Mouse (Mus musculus): Measurements from ENCODE around the gene Wfdc9. TPM values are rescaled to one million over a fixed set of nuclear protein-coding genes. Genes with fewer than 3 reads are reported as not detected.

Gene Wfdc9
- polyA plus RNA-seq (2016; fragmentation: Nextera tagmentation; extraction: Ambion mirVana) = not detected in 2 replicates

DNA sequence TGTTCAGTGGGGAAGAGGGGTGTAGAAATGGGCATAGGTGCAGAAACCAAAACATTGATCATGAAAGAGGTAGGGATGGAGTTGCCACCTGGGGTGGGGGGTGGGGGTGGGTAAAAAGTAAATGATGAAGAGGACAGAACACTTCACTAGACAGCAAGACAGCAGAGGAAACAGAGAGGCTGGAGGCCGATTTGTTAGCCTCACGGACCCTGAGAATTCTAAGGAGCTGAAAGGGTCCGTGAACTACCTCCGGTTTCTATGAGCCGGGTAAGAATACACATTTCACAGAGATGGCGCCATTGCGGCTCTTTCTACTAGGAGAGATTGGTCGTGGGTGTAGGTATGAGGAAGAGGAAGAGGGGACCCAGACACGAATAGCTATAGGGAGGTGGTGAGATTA is at the start of gene Wfdc9:
Wfdc9 (minus strand) TSS at position 101 of the 400 bp plus-strand sequence.
- Histone ChIP-seq H3K9me3 (replicated peaks) (no peaks in the 10 kb centered on the region), H3K27ac (replicated peaks) (no peak within 1 kb of the TSS), H3K36me3 (no peaks in the 10 kb centered on the region), H3K4me3 (no peak within 1 kb of the TSS), H3K4me1 (0 out of 2 replicates have a peak, but pooled peaks cover 7% of the 10 kb centered on the region), H3K27me3 (ENCODE audit: low read depth, poor library complexity, severe bottlenecking) (no peaks in the 10 kb centered on the region)
- 86% methylated on average over 9 of the region's 9 CpGs for WGBS
- no peak for DNase-seq (ENCODE audit: low spot score)

DNA sequence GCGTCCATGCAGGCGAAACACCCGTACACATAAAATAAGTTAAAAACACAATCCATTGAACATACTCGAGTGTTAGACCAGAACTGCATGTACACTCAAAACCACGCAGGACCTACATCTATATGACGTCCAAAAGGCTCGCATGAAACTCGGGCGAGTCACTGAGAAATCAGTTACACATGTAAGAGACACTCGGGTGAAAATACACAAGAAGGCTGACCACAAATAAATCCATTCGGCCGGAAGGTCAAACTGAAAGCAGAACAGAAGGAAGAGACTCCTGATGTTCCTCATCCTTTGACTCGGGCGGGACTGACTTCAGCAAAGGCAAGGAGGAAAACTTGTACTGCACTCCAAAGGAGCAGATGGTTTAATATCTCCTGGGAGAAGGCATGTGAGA is 49.6 kb upstream of the Wfdc9 start:
- Histone ChIP-seq H3K27me3 (ENCODE audit: low read depth, poor library complexity, severe bottlenecking) (no peaks in the 10 kb centered on the region), H3K9me3 (replicated peaks) (no peaks in the 10 kb centered on the region), H3K4me1 (no peaks in the 10 kb centered on the region), H3K4me3 (no peak overlapping the region), H3K27ac (replicated peaks) (no peak overlapping the region), H3K36me3 (no peaks in the 10 kb centered on the region)
- 90% methylated on average over 14 of the region's 14 CpGs for WGBS
- no peak for DNase-seq (ENCODE audit: low spot score)

DNA sequence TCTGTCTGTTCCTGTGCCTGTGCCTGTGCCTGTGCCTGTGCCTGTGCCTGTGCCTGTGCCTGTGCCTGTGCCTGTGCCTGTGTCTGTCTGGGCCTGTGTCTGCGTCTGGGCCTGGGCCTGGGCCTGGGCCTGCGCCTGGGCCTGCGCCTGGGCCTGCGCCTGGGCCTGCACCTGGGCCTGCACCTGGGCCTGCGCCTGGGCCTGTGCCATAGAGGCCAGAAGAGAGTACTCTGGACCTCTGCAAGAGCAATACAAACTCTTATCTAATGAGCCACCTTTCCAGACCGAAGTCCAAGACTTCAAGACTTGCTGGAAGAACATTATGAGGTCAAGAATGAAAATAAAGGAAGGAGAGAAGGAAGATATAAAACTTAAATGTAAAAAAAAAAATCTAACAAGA is 48.9 kb upstream of the Wfdc9 start:
- no peaks in the 10 kb centered on the region for H3K27me3 ChIP-seq (ENCODE audit: low read depth, poor library complexity, severe bottlenecking)
- 88% methylated on average over 6 of the region's 6 CpGs for WGBS
- no peaks in the 10 kb centered on the region for H3K4me1 ChIP-seq
- H3K27ac ChIP-seq (replicated peaks) = no peak overlapping the region
- no peak overlapping the region for H3K4me3 ChIP-seq
- no peaks in the 10 kb centered on the region for H3K9me3 ChIP-seq (replicated peaks)
- no peak for DNase-seq (ENCODE audit: low spot score)
- no peaks in the 10 kb centered on the region for H3K36me3 ChIP-seq

DNA sequence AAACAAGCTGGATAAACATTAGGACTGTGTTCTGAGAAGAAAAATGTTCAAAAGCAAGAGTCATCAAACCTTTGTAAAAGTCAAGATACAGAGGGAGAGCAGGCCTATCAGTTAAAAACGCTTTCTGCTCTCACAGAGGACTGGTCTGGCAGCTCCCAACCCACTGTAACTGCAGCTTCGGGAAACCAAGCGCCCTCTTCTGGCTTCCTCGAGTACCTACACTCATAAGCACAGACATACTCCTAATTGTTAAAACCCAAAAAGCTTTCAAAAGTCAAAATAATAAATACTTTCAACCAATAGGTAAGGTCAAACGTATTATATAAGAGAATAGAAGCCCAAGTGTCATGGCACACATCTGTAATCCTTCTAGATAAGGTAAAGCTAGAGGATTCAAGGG is 47.9 kb upstream of the Wfdc9 start:
- H3K27me3 ChIP-seq (ENCODE audit: low read depth, poor library complexity, severe bottlenecking) = no peaks in the 10 kb centered on the region
- no peaks in the 10 kb centered on the region for H3K4me1 ChIP-seq
- H3K27ac ChIP-seq (replicated peaks) = no peak overlapping the region
- H3K4me3 ChIP-seq = no peak overlapping the region
- 85% methylated on average over 5 of the region's 5 CpGs for WGBS
- DNase-seq (ENCODE audit: low spot score) = no peak
- no peaks in the 10 kb centered on the region for H3K36me3 ChIP-seq
- H3K9me3 ChIP-seq (replicated peaks) = no peaks in the 10 kb centered on the region

DNA sequence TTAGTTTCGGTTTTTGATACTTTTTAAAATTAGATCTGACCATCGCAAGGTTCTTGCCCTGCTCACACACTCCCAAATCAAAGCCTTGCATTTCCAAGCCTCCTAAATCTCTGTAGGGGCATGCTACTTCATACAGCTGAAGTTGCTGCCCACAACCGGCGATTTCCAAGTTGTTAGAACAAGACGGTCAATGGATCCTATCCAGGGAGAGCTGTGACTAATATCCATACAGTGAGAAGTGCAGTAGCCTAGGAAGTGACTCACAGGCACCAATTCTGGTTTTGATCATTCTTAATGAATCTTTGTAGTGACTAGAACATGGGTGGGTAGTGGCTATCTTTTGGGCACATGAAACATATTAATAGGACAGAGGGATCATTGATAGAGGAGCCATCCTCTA is 45.4 kb upstream of the Wfdc9 start:
- 91% methylated on average over 5 of the region's 5 CpGs for WGBS
- no peaks in the 10 kb centered on the region for H3K27me3 ChIP-seq (ENCODE audit: low read depth, poor library complexity, severe bottlenecking)
- no peaks in the 10 kb centered on the region for H3K4me1 ChIP-seq
- H3K36me3 ChIP-seq = no peaks in the 10 kb centered on the region
- H3K4me3 ChIP-seq = no peak overlapping the region
- no peak for DNase-seq (ENCODE audit: low spot score)
- H3K27ac ChIP-seq (replicated peaks) = no peak overlapping the region
- H3K9me3 ChIP-seq (replicated peaks) = no peaks in the 10 kb centered on the region

DNA sequence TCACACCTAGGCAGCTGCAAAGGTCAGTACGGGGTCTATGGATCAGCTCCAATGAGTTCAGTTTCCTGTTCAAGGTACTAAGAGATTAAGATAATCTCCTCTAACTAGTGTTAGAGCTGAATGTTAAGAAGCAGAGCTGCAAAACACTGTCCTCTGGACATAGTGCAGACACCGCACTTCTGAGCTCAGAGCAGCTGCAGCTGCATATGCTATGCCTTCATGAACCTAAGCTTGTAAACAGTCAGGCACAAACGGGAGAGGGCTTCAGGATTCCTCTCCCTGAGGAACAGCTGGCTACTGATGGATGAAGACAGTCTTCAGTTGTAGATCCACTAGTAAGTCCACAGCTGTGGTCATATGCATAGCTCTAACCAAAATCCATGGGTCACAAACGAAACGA is 44.6 kb upstream of the Wfdc9 start:
- Histone ChIP-seq H3K36me3 (no peaks in the 10 kb centered on the region), H3K4me3 (no peak overlapping the region), H3K9me3 (replicated peaks) (no peaks in the 10 kb centered on the region), H3K27ac (replicated peaks) (no peak overlapping the region), H3K27me3 (ENCODE audit: low read depth, poor library complexity, severe bottlenecking) (no peaks in the 10 kb centered on the region), H3K4me1 (no peaks in the 10 kb centered on the region)
- no peak for DNase-seq (ENCODE audit: low spot score)
- 83% methylated on average over 5 of the region's 5 CpGs for WGBS

DNA sequence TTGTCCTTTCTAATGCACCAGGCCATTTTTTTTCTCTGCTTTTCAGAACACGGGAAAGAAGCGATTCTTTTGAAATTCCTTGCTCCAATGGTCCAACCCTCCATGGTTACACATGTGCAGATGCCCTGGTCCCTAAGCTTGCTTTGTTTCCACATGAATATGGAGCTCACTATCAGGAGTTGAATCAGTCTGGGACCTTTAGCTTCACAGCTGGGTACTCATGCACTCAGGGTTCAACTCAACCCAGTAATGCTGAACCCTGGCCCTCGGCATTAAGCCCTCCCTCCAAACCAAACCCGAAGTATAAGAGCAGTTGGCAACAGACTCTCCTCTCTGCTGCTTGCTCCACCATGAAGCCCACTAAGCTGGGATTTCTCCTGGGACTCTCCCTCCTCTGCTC is 41.8 kb upstream of the Wfdc9 start, which contains the start of gene Spint4:
Spint4 (plus strand) TSS at position 301 of the 400 bp plus-strand sequence.
- Histone ChIP-seq H3K27ac (replicated peaks) (no peak within 1 kb of the TSS), H3K27me3 (ENCODE audit: low read depth, poor library complexity, severe bottlenecking) (no peaks in the 10 kb centered on the region), H3K36me3 (no peaks in the 10 kb centered on the region), H3K4me3 (no peak within 1 kb of the TSS), H3K9me3 (replicated peaks) (no peaks in the 10 kb centered on the region), H3K4me1 (no peaks in the 10 kb centered on the region)
- WGBS = 86% methylated on average over 4 of the region's 4 CpGs
- no peak for DNase-seq (ENCODE audit: low spot score)

DNA sequence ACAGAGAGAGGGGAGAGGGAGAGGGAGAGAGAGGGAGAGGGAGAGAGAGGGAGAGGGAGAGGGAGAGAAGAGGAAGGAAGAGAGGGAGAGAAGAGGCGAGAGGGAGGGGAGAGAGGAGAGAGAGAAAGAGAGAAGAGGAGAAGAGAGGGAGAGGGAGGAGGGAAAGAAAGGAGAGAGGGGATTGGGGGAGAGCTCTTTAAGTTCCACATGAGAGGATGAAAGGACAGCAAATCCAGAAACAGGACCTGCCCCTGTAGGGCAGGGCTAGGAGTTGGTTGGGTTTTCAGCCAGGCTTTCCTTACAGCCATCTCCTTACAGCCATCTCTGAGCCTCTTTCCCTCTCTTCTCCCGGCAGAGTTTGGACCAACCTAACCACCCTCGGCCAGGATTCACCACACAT is 28.4 kb upstream of the Wfdc9 start, which contains the start of gene Wfdc13:
Wfdc13 (plus strand) TSS at position 301 of the 400 bp plus-strand sequence.
- Histone ChIP-seq H3K4me1 (no peaks in the 10 kb centered on the region), H3K27me3 (ENCODE audit: low read depth, poor library complexity, severe bottlenecking) (no peaks in the 10 kb centered on the region), H3K4me3 (no peak within 1 kb of the TSS), H3K9me3 (replicated peaks) (no peaks in the 10 kb centered on the region), H3K36me3 (no peaks in the 10 kb centered on the region), H3K27ac (replicated peaks) (no peak within 1 kb of the TSS)
- 65% methylated on average over 3 of the region's 3 CpGs for WGBS
- no peak for DNase-seq (ENCODE audit: low spot score)

DNA sequence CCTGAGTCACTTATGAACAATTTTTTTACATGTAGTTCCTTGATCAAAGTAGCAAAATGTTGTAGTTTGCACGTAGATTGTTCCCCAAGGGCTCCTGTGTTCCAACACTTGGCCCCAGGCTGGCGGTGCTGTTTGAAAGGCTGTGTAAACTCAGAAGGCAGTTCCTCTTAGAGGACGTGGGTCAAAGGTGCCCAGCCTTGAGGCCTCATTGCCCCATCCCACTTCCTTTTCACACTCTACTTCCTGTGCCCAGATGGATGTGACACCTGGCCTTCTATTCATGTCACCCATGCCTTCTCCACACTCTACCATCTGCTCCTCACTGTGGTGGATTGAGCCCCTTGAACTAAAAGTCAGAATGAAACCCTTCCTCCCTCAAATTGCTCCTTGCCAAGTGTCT is 23.5 kb upstream of the Wfdc9 start:
- 60% methylated on average over 3 of the region's 3 CpGs for WGBS
- Histone ChIP-seq H3K27ac (replicated peaks) (no peak overlapping the region), H3K4me1 (peaks cover 11% of the 10 kb centered on the region), H3K9me3 (replicated peaks) (no peaks in the 10 kb centered on the region), H3K27me3 (ENCODE audit: low read depth, poor library complexity, severe bottlenecking) (no peaks in the 10 kb centered on the region), H3K4me3 (no peak overlapping the region), H3K36me3 (no peaks in the 10 kb centered on the region)
- DNase-seq (ENCODE audit: low spot score) = no peak

DNA sequence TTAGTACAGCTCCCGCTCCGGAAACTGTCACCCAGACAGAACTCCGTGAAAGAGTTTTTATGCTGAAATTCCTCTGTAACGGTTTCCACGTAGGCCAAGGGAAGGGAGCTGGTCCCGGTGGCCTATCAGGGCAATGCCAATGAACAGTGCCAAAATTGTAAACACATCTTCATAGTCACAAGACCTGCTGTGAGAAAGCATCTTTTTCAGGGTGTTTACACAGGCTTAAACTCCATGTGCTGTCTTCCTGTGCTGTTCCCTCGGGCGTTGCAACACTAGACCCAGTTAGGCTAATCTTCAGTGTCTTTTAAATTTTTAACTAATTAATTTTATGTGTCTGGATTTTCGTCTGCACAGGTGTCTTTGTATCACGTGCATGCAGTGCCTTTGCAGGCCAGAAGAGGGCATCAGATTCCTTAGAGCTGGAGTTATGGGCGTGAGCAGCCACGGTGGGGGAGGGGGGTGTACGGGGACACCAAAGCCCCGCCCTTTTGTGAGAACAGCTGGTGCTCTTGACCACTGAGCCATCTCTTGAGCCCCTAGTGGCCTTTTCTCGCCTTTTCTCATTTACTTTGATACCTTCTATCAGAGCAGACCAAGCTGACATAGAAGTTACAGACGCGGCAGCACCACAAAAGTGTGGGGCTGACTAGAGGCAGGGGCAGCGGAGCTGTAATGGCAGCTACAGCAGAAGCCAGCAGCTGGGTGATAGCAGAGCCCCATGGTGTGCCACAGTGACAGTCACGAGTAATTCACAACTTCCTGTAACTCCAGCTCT is 22.7 kb upstream of the Wfdc9 start:
- peak overlapping the region; percentile 59; the same call in 1 of the 2 replicates for H3K27ac ChIP-seq (replicated peaks)
- no peaks in the 10 kb centered on the region for H3K27me3 ChIP-seq (ENCODE audit: low read depth, poor library complexity, severe bottlenecking)
- H3K9me3 ChIP-seq (replicated peaks) = no peaks in the 10 kb centered on the region
- 24% methylated on average over 19 of the region's 19 CpGs for WGBS
- H3K36me3 ChIP-seq = no peaks in the 10 kb centered on the region
- DNase-seq (ENCODE audit: low spot score) = peak; percentile 82
- H3K4me1 ChIP-seq = peaks cover 11% of the 10 kb centered on the region
- H3K4me3 ChIP-seq = peak overlapping the region; percentile 43

DNA sequence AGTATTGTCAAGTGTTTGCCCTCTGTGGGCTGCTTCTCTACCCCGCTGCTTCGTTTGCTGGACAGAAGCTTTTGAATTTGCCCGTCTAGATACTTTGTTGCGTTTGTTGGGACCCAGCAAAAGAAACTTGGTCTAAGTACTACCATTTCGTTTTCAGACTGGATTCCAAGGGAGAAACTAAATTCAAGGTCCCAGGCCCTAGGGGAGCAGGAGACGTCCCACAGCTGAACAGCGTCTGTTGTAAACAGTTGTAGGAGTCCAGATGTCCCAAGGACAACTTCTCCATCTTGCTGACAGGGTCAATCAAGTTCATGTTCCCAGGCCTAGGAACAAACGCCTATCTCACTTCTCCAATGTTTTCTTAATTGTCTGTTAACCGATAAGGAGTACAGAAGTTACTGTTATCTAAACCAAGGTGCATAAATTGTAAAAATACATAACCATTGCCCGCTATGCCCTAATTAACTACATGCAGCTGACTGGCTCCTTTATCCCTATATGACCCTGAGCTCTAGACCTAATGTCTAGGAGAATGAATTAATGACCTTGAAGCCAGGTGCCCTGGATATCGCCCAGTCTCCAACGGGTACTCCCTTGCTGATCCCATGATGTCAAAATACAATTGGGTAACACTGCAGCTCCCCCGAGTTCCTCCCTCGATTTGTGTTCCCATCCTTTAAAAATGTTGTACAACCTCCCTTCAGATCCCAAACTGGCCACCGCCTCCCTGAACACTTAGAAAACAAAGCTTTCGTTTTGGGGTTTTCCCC is 20.7 kb upstream of the Wfdc9 start:
- peaks cover 11% of the 10 kb centered on the region for H3K4me1 ChIP-seq
- H3K9me3 ChIP-seq (replicated peaks) = no peaks in the 10 kb centered on the region
- no peak overlapping the region for H3K4me3 ChIP-seq
- H3K27me3 ChIP-seq (ENCODE audit: low read depth, poor library complexity, severe bottlenecking) = no peaks in the 10 kb centered on the region
- no peak for DNase-seq (ENCODE audit: low spot score)
- 87% methylated on average over 16 of the region's 16 CpGs for WGBS
- no peak overlapping the region for H3K27ac ChIP-seq (replicated peaks)
- no peaks in the 10 kb centered on the region for H3K36me3 ChIP-seq

DNA sequence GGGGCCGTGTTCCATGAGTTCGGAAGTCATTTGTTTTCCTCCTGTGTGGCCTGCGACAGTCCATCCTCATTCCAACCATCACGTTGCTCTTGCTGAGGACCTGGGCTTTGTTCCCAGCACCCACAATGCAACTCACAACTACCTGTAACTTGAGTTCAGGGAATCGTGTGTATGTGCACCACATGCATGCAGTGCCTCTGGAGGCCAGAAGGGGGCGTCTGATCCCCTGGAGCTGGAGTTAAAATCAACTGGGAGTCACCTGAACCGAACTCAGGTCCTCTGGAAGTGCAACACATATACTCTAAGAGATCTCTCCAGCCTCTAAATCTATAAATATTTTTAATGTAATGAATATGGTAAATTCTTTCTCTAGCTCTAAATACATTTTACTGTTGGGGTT is 19.7 kb upstream of the Wfdc9 start:
- Histone ChIP-seq H3K36me3 (no peaks in the 10 kb centered on the region), H3K9me3 (replicated peaks) (no peaks in the 10 kb centered on the region), H3K4me3 (no peak overlapping the region), H3K4me1 (peaks cover 11% of the 10 kb centered on the region), H3K27me3 (ENCODE audit: low read depth, poor library complexity, severe bottlenecking) (no peaks in the 10 kb centered on the region), H3K27ac (replicated peaks) (no peak overlapping the region)
- WGBS = 82% methylated on average over 7 of the region's 7 CpGs
- no peak for DNase-seq (ENCODE audit: low spot score)

DNA sequence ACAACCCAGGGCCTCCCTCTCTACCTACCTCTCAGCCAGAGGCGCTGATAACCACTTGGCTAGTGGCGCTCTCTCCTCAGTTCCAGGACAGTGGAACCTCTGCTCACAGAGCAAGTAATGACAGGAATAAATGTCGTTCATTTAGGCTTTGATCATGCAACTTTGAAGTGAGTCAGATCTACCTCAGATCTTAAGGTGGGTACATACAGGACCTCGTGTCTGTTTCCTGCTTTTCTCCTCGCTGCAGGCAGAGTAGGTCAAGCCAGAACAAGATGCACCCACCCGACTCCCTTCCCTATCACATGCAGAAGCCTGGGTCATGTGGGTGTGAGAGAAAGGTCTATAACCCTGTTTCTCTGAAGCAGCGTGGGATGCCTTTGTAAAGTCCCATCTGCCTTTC is 17.6 kb upstream of the Wfdc9 start, which contains the start of gene Wfdc11:
Wfdc11 (minus strand) TSS at position 101 of the 400 bp plus-strand sequence.
- no peak for DNase-seq (ENCODE audit: low spot score)
- 83% methylated on average over 7 of the region's 7 CpGs for WGBS
- Histone ChIP-seq H3K27ac (replicated peaks) (no peak within 1 kb of the TSS), H3K27me3 (ENCODE audit: low read depth, poor library complexity, severe bottlenecking) (no peaks in the 10 kb centered on the region), H3K4me1 (peaks cover 4% of the 10 kb centered on the region), H3K9me3 (replicated peaks) (no peaks in the 10 kb centered on the region), H3K4me3 (no peak within 1 kb of the TSS), H3K36me3 (no peaks in the 10 kb centered on the region)

All from midbrain, embryonic 10.5 days (tissue).